Comparison of ENCODE assay signal across 8 mouse cellular contexts in the genomic region with DNA sequence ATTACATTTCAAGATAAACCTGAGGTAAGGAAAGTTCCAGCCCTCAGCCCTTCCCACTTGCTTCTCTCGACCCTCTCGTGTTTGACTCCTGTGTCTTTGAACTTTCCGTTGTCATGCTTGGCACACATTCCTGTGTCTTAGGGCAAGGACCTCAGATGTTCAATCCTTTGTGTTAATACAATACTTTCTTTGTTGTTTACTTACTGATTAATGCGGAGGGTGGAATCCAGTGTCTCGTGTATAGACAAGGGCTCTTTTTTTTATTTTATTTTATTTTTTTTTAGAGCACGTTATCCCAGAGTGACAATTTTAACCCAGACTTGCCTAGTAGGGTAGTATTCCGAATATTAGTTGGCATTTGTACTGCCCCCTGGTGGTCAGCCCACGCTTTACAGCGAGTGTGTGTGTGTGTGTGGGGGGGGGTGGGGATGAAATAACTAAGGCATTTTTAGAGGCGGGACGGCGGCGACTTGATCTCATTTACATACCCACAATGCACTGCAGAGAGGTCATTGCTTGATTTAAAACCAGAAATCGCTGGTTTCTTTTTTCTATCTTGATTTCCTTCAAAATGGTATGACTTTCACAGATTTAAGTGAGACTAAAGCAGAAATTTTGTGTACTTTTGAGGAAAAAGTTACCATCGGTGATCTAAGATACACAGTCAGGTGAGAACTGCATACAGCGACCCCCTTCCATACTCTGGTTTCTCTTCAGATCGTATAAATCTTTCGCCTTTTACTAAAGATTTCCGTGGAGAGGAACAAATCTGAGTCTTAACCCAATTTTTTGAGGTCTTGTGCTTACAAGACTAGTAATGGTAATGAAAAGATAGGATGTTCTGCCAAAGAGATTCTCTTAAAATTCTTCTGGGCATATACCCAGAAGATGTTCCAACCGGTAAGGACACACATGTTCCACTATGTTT. TPM values are rescaled to one million over a fixed set of nuclear protein-coding genes. Genes with fewer than 3 reads are reported as not detected.
DNase-seq lines count a peak whose midpoint lies in the region; ATAC-seq lines count a peak whose summit lies in the region.

No protein-coding gene starts in this region.

- 3% methylated on average over 20 of the region's 20 CpGs for WGBS in embryonic facial prominence, embryonic 13.5 days
- 8% methylated on average over 20 of the region's 20 CpGs for WGBS in heart, embryonic 16.5 days

- ATAC-seq in embryonic facial prominence, embryonic 13.5 days (ENCODE audit: insufficient number of reproducible peaks, insufficient read depth, low FRiP score, low TSS enrichment, low read depth), result no peak
- peak; percentile 67; the same call in 1 of the 2 replicates for ATAC-seq in heart, embryonic 16.5 days (replicated peaks; ENCODE audit: extremely low read depth, insufficient read depth, low FRiP score)

- no peaks in the 10 kb centered on the region for H3K27me3 ChIP-seq in embryonic facial prominence, embryonic 13.5 days
- no peaks in the 10 kb centered on the region for H3K27me3 ChIP-seq in heart, embryonic 16.5 days (ENCODE audit: control insufficient read depth, insufficient read depth, low read length)

- H3K9me3 ChIP-seq in embryonic facial prominence, embryonic 13.5 days, result no peaks in the 10 kb centered on the region
- H3K9me3 ChIP-seq in heart, embryonic 16.5 days (replicated peaks; ENCODE audit: control insufficient read depth, low read length), result no peaks in the 10 kb centered on the region

- H3K36me3 ChIP-seq in embryonic facial prominence, embryonic 13.5 days, result no peaks in the 10 kb centered on the region
- no peaks in the 10 kb centered on the region for H3K36me3 ChIP-seq in heart, embryonic 16.5 days (ENCODE audit: control insufficient read depth, insufficient read depth)

- H3K4me3 ChIP-seq in embryonic facial prominence, embryonic 13.5 days, result no peak overlapping the region
- H3K4me3 ChIP-seq in heart, embryonic 16.5 days (ENCODE audit: low read length), result peak overlapping the region; percentile 17

- no peak overlapping the region for H3K27ac ChIP-seq in embryonic facial prominence, embryonic 13.5 days
- no peak overlapping the region for H3K27ac ChIP-seq in heart, embryonic 16.5 days (ENCODE audit: low read length)

- peak; percentile 91 for DNase-seq in ES-CJ7 (ENCODE audit: low read depth, low spot score)
- peak; percentile 93 for DNase-seq in adrenal gland, postnatal 14 days
- peak; percentile 89 to 92 for DNase-seq in kidney, postnatal 4 days
- peak; percentile 89 for DNase-seq in lung, postnatal 14 days
- DNase-seq in right cerebral cortex, postnatal 14 days, result peak; percentile 68
- peak; percentile 79 for DNase-seq in urinary bladder, postnatal 25 days (ENCODE audit: low spot score)

- peak overlapping the region; percentile 30; the same call in 1 of the 2 replicates for H3K4me2 ChIP-seq in embryonic facial prominence, embryonic 13.5 days
- peak overlapping the region; percentile 24; the same call in 1 of the 2 replicates for H3K4me2 ChIP-seq in heart, embryonic 16.5 days (ENCODE audit: low read depth, low read length)

- H3K9ac ChIP-seq in embryonic facial prominence, embryonic 13.5 days, result no peak overlapping the region
- peak overlapping the region; percentile 33; the same call in 1 of the 2 replicates for H3K9ac ChIP-seq in heart, embryonic 16.5 days (ENCODE audit: low read length)

- no peaks in the 10 kb centered on the region for H3K4me1 ChIP-seq in embryonic facial prominence, embryonic 13.5 days
- no peaks in the 10 kb centered on the region for H3K4me1 ChIP-seq in heart, embryonic 16.5 days (ENCODE audit: control insufficient read depth, insufficient read depth, low read length)

RNA-seq across cellular contexts. Expression of gene Kif2c, which starts 28.0 kb away (rescaled TPM):
- total RNA-seq in adrenal gland, postnatal 14 days (2021), result 7.1 and 7.2 TPM in 2 replicates
- polyA plus RNA-seq in embryonic facial prominence, embryonic 13.5 days (2015; fragmentation: Nextera tagmentation; extraction: Ambion mirVana), result 63.4 and 73.4 TPM in 2 replicates
- 36.5 and 39.9 TPM in 2 replicates for polyA plus RNA-seq in heart, embryonic 16.5 days (2015; fragmentation: Nextera tagmentation; extraction: Ambion mirVana)

RNA-seq across cellular contexts. Expression of gene Tmem53, which starts 41.3 kb away (rescaled TPM):
- 53.1 and 57.3 TPM in 2 replicates for total RNA-seq in adrenal gland, postnatal 14 days (2021)
- 14.9 and 17.5 TPM in 2 replicates for polyA plus RNA-seq in embryonic facial prominence, embryonic 13.5 days (2015; fragmentation: Nextera tagmentation; extraction: Ambion mirVana)
- 36.8 and 39.9 TPM in 2 replicates for polyA plus RNA-seq in heart, embryonic 16.5 days (2015; fragmentation: Nextera tagmentation; extraction: Ambion mirVana)

RNA-seq across cellular contexts. Expression of gene Armh1, which starts 41.5 kb away (rescaled TPM):
- 2.2 and 2.4 TPM in 2 replicates for total RNA-seq in adrenal gland, postnatal 14 days (2021)
- 1.4 and 1.6 TPM in 2 replicates for polyA plus RNA-seq in embryonic facial prominence, embryonic 13.5 days (2015; fragmentation: Nextera tagmentation; extraction: Ambion mirVana)
- polyA plus RNA-seq in heart, embryonic 16.5 days (2015; fragmentation: Nextera tagmentation; extraction: Ambion mirVana), result 0.85 and 0.95 TPM in 2 replicates

RNA-seq across cellular contexts. Expression of gene Rps8, which starts 54.4 kb away (rescaled TPM):
- 935 and 1,177 TPM in 2 replicates for total RNA-seq in adrenal gland, postnatal 14 days (2021)
- 1,074 and 1,114 TPM in 2 replicates for polyA plus RNA-seq in embryonic facial prominence, embryonic 13.5 days (2015; fragmentation: Nextera tagmentation; extraction: Ambion mirVana)
- 420 and 513 TPM in 2 replicates for polyA plus RNA-seq in heart, embryonic 16.5 days (2015; fragmentation: Nextera tagmentation; extraction: Ambion mirVana)
